Mouse (Mus musculus) left cerebral cortex, postnatal 25 days (tissue): Measurements from ENCODE around the gene Pmm1. TPM values are rescaled to one million over a fixed set of nuclear protein-coding genes. Genes with fewer than 3 reads are reported as not detected.
"Not testable (repeated sequence)": the region's sequence is repeated elsewhere in the genome, so short reads cannot be mapped to it uniquely, and the experiment has no call there.

Experiments
- DNase-seq, 2 experiments: peaks; one replicate each; pipeline ENCODE4 v3.0.0; 2022; ENCODE audit warnings: low spot score in 2 of 2, mixed read lengths in 1 of 2
- intact Hi-C: fragments of 180-260 bp; cut with DNase I; formaldehyde crosslinking; loops from one replicate; pipeline ENCODE4 v1.15.1; 2025
- total RNA-seq, 2 experiments: library from RNA; stranded (reverse); gene quantifications; 2 replicates each; pipeline ENCODE4 v1.2.3; 2021

Pmm1 gene
- 100 to 1,000 TPM; 203 to 208 TPM for total RNA-seq

DNA sequence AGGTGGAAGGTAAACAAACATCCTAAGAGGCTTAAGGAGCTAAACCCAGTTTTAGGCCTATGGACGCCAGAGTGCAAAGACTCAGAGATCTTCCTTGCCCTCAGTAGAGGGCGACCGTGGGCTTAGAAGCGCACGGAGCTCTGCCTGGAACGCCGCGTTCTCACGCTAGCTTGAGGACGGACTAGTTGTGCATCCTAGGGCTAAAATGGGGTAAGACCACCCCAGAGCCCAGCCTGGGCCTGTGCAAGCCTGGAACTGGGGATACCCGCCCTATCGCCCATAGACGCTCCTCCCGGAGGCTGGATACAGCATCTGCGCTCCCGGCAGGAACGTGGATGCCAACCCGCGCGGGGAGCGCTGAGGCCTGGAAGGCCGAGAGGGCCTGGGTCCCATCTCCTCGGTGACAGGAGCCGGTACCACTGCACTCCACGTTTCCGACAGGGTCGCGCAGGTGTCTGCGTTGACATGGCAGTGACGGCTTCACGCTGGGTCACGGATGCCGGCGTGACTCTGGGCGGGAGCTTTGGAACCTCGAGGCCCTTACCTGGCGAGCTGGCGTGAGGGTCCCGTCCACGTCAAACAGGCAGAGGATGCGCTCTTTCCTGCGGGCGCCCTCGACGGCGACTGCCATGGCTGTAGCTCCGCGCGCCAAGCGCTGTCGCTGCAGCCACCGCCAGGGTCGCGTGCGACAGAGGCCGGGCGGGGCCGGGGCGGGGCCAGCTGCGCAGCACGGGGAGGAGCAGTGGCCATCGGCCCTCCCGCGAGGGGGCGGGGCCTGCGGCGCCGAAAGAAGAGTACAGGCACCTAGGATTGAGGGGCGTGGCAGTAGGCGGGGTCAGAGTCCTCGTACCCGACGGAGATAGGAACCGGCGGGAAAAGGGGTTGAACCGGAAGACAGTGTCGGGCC lies at the start of gene Pmm1:
Gene Pmm1, minus strand, starts transcription at position 760 of the 907 bp plus-strand sequence.
- intact Hi-C loops: loop anchor here (1.0 kb wide), 1 partner anchor 29 kb away; no protein-coding TSS in a partner anchor
- DNase-seq: peak; percentile 96 to 99

DNA sequence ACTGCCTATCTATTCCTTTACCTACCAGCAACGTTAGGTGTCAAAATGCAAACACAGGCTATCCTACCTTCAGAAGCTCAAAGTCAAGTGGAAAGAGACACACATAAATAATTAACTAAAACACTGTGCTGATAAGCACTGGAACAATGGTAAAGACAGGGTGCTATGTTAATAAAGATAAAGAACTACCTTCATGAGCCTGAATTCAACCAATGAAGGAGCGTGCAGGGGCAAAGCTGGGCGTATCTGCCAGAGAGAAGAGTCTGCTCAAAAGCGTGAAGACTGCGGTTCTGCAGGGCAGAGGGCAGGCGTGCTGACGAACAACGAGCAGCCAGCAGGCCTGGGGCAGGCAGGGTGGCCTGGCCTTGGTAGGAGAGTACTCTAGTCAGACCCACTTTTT lies 43.5 kb upstream of the Pmm1 start:
- intact Hi-C loops: no loop called here
- no peak for DNase-seq

DNA sequence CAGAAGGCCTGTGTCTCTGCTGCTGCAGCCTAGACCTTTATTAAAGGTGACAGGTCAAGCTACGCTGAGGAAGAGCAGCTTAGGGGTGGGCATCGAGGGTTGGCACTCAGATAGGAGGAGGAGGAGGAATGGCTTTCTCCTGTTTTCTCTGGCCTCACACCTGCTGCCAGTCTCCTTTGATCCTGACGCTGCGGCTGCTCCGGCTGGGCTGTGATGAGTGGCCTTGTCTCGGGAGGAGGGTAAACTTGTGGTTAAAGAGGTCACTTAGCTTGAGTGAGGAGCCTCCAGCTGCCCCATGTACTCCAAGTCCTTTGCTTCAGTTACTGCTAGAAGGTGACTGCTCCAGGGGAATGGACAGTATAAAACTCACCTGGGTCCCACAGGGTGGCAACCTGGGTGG lies 33.3 kb upstream of the Pmm1 start:
- intact Hi-C loops: no loop called here
- no peak for DNase-seq

DNA sequence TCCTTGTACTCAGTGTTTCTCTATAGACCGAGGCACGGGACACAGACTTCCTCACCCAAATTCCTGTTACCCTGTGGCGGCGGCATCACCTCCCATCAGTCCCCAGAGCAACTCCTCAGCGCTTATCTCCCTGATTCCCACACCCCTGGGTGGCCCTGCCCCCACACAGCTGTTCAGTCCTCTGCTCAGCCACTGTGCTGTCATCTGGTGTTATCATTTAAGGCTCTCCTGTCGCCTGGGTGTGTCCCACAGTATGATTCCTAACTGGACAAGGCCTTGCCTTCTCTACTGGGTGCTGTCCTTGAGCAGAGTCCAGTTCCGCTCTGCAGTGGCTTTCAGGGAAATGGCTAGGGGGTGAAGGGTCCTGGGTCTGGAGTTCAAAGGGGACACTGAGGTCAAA lies 29.8 kb upstream of the Pmm1 start:
- no peak for DNase-seq
- intact Hi-C loops: no loop called here

DNA sequence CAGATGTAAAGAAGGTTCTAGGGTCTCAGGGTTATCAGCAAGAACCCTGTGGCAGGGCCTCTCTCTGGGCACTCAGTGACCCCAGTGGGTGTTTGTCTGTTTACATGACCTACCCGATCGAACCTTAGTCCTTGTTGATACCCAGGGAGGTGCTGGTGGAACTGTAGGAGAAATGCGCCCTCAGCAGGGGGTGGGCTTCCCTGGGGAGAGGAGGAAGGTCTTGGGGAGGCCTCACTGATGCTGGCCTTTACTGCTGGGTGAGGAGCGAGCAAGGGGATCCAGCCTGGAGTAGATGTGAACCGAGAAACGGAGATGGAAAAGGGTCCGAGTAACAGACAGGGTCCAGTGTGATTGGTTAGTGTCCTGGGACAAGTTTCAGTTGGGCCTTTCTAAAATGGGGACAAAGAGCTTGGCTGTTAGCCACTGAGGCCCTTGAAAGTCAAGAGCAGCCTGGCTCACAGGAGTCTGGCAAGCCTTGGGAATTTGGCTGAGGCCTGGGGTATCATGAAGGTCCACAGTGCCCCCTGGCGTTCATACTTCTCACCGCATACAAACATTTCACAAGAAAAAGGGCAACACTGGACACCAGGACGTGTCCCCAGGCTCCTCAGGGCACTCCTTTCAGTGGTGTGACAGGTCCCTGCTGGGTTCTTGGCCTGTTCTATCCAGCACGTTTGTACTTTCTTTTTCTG lies 28.8 kb upstream of the Pmm1 start:
- intact Hi-C loops: loop anchor here (1.0 to 2.0 kb wide), 2 partner anchors 29 to 51 kb away; partner anchors contain the start of gene Pmm1
- DNase-seq: peak; percentile 82 to 91

DNA sequence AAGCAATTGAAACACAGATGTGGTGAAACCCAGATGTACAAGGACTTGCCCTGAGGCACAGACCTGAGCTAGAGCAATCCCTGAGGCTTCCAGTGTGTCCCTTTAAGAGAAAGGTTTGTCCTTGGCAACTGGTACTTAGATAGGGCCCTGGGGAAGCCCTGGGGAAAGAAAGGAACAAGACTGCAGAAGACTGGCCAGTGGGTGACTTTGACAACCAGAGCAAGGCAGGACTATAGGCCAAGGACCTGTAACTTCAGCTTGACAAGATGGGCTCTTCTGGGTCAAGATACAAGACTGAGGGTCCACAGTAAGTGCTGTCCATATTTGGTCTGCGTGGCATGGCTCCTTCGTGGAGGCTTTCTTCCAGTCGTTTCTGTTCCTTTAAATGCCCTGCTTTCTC lies 26.9 kb upstream of the Pmm1 start, which contains the start of gene Xrcc6:
Gene Xrcc6, plus strand, starts transcription at position 190 of the 400 bp plus-strand sequence.
- intact Hi-C loops: loop anchor here (2.0 kb wide), 1 partner anchor 49 kb away; no protein-coding TSS in a partner anchor
- no peak for DNase-seq

DNA sequence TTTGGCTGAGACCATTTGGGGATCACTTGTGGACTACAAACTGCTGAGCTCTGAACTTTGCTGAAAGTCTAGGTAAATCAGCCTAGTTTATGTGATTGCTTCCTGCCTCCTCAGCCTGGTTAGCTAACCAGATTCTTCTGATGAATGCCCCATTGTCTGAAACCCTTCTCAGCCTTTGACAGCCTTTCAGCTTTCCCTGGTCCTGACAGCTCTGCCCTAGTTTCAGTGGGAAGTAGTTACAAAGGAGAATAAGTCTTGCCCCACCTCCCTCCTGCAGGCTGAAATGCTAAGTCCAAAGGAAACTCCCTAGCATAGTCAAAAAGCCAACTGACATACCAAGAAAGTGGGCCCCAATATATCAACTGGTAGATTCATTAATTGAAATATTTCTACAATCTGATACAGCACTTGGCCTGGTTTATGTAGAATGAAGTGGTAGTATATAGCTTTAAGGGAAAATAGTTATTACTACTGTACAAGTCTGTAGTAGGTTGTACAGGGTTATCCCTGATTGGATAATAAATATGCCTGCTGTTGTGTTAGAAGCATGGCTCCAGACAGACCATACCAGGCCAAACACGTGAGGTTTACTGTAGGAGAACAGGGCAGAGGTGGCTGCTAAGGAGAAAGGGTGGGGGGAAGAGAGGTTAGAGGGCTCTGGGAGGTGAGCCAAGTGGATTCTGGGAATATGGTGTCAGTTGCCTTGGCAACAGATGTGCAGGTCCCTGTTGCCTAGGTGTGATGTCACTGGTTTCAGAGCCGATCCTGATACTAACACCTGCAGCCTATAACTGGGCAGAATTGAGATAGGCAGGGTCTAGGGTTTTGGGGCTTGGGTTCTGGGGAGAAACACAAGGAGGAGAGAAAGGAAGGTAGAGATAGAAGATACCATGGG lies 24.8 kb upstream of the Pmm1 start:
- DNase-seq: peak in 1 of 2 experiments; percentile 19
- intact Hi-C loops: no loop called here

DNA sequence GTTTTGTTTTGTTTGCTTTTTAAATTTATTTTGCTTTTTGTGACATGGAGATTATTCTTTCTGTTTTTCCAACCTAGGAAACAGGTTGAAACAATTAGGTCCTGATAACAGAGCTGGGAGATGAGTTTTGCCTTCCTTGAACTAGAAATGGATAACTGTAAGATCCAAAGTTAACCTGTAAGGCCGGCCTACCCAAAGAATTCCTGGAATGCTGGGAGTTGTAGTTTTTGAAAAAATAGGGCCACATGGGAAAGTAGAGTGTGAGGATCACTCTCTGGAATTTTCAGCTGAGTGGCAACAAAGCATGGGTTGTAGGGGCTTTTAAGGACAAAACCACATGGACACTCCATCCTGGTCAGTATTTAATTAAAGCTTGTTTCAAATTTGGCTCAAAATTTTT lies 21.4 kb upstream of the Pmm1 start:
- intact Hi-C loops: no loop called here
- no peak for DNase-seq

DNA sequence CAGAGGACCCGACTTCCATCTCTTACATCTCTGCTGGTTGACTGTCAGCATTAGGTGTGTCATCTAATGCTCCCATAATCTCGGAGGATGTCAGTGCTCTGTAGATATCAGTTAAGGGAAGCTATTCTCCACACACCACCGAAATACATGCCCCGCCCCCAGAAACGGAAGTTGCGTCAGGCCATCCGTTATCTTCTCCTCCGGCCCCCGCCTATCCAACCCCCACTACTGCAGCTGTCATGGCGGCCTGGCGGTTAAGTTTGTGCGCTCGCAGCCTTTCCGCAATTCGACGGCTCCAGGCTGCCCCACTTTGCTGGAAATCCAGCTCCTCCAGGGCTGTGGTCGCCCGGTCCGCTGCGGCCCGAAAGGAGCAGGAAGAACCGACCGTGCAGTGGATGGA lies 19.6 kb upstream of the Pmm1 start, which contains the start of gene 1700029P11Rik:
Gene 1700029P11Rik, plus strand, starts transcription at position 220 of the 400 bp plus-strand sequence.
- intact Hi-C loops: no loop called here
- DNase-seq: no peak

DNA sequence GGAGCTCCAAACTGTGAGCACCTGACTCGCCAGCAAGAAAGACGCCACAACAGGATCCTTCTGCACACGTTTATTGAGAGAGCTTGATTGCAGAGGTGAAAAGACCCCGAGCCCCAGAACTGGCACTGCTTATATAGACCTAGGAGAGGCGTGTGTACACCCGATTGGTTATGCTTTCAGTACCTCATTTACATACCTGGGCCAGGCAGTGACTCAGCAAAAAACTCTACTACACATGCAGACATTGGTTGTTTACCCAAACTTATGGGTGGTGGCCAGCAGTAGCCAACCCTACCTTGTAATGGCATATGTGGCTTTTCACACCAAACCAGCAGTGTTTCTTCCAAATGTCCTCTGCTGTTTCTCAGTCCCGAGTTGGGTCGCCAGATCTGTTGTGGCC lies 14.4 kb upstream of the Pmm1 start:
- intact Hi-C loops, DNase-seq: not testable (repeated sequence)

DNA sequence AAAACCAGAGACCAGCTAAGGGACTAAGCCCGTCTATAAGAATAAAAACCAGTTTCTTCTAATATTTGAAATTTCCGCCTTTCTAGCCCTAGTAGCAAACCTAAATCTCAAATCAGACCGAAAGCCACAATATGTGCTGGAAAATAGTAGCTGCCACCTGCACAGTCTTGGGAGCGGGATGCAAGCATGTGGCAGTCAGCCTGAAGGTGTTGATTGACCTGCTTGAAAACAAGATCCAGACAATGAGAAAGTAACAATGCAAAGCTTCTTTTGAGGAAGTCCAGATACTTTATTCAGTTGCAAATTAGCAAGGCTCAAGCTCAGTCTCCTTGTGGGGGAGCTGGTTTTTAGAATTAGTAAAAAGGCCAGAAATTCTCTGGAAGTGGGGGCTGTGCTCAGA lies 9.8 kb upstream of the Pmm1 start:
- intact Hi-C loops, DNase-seq: not testable (repeated sequence)

DNA sequence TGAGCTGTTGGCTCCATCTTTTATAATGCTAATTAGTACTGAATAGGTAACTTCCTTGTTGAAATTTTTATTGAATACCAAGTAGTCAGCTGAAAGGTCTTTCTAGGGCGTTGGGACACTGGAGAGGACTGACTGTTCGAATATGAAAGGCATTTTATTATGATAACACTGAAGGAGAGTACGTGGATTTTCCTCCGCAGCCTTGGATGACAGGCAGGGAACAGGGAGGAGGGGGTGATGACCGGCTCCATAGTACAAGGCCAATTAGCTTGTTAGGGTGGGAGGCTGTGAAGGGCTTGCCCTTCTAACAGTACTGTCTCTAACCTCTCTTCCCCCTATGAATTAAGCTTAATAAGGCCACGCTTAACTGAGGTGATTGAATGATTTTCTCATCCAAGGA lies 8.9 kb upstream of the Pmm1 start:
- DNase-seq, intact Hi-C loops: not testable (repeated sequence)

DNA sequence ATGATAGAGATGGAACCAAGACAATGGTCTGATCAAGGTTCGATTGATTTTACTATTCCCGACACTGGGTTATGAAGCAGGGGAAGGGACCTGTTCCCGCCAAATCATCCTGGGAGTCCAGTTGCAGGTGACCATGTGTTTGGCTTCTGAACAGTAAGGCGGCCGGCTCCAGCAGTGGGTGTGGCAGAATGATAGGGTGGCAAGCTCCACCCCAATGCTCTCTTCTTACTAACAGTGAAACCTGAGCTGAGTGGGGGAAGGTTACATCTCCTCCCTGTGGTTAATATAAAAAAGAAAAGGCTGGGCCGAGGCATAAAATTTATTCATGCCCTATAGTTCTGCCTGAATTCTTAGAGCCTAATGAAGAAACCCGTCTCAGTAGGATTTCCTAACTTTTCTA lies 8.4 kb upstream of the Pmm1 start:
- DNase-seq: no peak
- intact Hi-C loops: no loop called here

DNA sequence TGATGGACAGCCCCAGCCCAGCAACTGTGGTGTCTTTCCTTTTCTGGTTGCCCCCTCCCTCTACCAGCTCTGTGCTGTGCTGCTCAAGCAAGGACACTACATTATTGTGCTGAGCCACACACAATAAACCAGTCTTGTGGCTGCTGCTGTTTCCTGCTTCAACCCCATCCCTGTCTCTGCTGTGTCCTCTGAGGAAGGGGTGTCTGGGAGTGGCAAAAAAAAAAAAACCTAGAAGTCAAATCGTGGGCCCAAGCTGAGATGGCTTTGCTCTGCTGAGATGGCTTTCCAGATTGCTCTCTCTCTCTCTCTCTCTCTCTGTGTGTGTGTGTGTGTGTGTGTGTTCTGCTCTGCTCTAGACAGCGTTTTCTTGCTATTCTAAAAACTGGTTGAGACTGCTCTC lies 7.7 kb upstream of the Pmm1 start:
- DNase-seq: no peak
- intact Hi-C loops: no loop called here

DNA sequence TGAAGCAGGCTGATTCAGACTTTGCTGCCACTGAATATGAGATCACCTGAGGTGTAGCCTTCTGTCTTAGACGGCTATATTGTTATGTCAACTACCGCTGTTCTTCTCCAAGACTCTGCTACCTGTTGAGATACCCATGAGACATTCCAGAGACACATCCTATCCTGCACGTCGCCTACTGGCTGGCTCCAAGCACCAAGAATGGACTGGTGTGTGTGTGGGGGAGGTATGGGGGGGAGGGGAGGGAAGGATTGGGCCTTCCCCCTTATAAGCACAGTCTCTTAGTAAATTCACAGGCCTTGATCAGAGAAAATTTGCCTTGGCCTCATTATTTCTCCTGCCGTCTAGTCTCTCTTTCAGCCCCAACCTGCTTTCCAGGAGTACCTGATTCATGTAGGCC lies 7.1 kb upstream of the Pmm1 start:
- DNase-seq: no peak
- intact Hi-C loops: no loop called here

DNA sequence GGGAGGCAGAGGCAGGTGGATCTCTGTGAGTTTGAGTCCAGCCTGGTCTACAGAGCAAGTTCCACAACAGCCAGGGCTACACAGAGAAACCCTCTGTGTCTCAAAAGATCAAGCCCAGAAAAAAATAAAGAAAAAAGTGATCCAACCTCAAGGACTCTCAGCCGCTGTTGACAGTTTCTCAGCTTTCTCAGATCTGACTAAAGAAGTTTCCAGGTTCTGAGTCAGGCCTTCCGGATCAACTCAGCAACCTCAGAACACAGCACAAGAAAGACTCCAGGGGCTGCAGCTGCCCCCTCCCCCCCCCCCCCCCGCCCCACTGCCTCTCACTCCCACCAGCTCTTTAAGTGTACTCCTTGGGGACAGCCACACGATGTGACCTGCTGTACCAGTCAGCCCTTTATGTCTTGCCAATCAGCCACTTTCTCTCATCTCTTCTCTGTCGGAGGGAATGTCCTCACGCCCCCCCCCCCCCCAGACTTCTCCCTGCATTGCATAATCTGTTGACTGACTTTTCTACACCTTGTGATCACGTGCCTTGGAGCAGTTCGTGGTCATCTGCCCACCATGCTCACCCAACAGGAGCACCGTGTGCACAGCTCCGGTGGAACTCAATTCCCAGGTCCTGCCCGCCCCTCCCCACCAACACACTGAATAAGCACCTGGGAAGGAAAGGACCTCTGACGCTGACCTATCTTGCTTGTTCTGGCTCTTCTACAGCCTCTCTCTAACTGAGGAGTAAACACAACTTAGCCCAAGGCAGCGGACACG lies 5.5 kb upstream of the Pmm1 start:
- intact Hi-C loops: no loop called here

DNA sequence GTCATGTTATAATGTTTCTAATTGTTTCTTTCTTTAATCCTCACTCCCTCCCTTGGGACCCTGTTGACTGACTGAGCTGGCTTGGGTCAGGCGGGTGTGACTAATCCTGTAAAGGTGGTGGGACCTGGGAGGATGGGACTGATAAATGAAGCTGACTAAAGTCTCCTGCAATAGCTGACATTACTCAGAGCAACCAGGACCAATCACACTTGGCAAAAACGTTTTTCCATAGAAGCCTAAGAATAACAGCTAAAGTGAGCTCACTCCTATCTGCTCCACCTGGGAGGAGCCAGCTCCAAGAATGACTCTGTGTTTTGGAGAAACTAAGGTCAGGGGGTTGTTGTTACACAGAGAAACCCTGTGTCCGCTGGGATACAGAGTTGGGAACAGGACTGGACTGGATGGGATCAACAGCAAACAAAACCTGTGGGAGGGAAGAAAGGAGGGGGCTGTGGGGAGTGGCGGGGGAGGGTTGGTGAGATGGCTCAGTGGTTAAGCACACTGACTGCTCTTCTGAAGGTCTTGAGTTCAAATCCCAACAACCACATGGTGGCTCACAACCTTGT lies 4.3 kb upstream of the Pmm1 start:
- DNase-seq: no peak
- intact Hi-C loops: no loop called here

More for the DNA sequence above, 5.5 kb upstream of the Pmm1 start:
- DNase-seq: no peak

DNA sequence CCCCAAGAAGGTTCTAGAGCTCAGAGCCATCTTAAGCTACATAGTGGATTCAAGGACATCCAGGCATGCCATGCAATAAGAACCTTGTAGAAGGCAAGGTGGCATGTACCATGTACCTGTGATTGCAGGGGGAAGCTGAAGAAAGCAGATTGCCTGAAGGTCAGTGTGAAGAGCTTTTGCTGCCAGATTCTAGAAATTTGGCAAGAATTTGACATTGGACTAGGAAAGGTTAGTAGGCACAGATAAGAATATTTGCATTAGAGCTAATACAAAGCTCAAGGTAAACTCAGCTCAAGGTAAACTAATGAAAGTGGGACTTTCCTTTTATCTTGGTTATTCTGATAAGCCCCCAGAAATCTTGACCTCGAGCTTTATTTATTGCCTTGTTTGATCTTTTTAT lies 3.5 kb upstream of the Pmm1 start:
- DNase-seq: no peak
- intact Hi-C loops: no loop called here

DNA sequence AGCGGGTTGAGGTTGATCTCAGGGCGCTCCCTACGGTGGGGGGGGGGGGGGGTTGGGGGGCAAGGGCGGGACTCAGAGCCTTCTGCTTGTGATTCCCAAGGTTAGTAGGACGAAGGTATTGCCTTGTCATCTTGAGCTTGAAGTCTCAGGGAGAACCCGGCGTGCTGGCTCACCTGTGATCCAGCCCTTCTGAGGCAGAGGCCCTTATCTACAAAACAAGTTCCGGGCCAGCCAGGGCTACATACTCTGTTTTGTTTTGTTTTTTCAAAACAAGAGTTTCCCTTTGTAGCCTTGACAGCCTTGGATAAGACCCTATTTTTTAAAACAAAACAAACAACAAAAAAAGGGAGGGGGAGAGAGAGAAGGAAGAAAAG lies 335 bp upstream of the Pmm1 start:
- intact Hi-C loops: no loop called here
- DNase-seq: no peak
